Mouse (Mus musculus) midbrain, embryonic 16.5 days (tissue): ENCODE measurements around the gene Lypla2. TPM values are rescaled to one million over a fixed set of nuclear protein-coding genes. Genes with fewer than 3 reads are reported as not detected.

Experiments used
- ATAC-seq: fragments of 200-750 bp; cut with Nextera tagmentation; 2 replicates; pipeline ENCODE4 v1.8.0; 2017; ENCODE audit warnings: moderate TSS enrichment
- H3K27ac ChIP-seq: fragments of 300-500 bp; sonication (generic); 2 replicates; pipeline ENCODE4 v1.5.1; 2014; ENCODE audit warnings: mild to moderate bottlenecking, low read length, mixed read lengths
- H3K27me3 ChIP-seq: fragments of 300-500 bp; sonication (generic); 2 replicates; pipeline ENCODE4 v1.6.1; 2014; ENCODE audit warnings: low read depth, low read length, mixed read lengths; ENCODE audit not compliant: control insufficient read depth, insufficient read depth
- H3K36me3 ChIP-seq: fragments of 300-500 bp; sonication (generic); 2 replicates; pipeline ENCODE4 v1.6.1; 2014; ENCODE audit warnings: mild to moderate bottlenecking, low read length, moderate library complexity, mixed read lengths; ENCODE audit not compliant: control insufficient read depth, insufficient read depth
- H3K4me1 ChIP-seq: fragments of 300-500 bp; sonication (generic); 2 replicates; pipeline ENCODE4 v1.6.1; 2014; ENCODE audit warnings: mild to moderate bottlenecking, low read length, mixed read lengths; ENCODE audit not compliant: control insufficient read depth, insufficient read depth
- H3K4me2 ChIP-seq: fragments of 300-500 bp; sonication (generic); 2 replicates; pipeline ENCODE4 v1.6.1; 2014; ENCODE audit warnings: mild to moderate bottlenecking, low read length, mixed read lengths
- H3K4me3 ChIP-seq: fragments of 300-500 bp; sonication (generic); 2 replicates; pipeline ENCODE4 v1.5.1; 2014; ENCODE audit warnings: low read depth, mild to moderate bottlenecking, low read length, moderate library complexity, mixed read lengths
- H3K9ac ChIP-seq: fragments of 300-500 bp; sonication (generic); 2 replicates; pipeline ENCODE4 v1.6.1; 2014; ENCODE audit warnings: low read depth, low read length, mixed read lengths
- H3K9me3 ChIP-seq: fragments of 300-500 bp; sonication (generic); replicated peaks from 2 replicates; pipeline ENCODE4 v1.6.1; 2014; ENCODE audit warnings: mild to moderate bottlenecking, low read length, mixed read lengths; ENCODE audit not compliant: control insufficient read depth, poor library complexity, severe bottlenecking
- WGBS: fragments of 180-500 bp; shearing (Covaris S2); extraction: QIAGEN DNeasy Blood & Tissue Kit; methylation state at CpG from one replicate; pipeline ENCODE4 v1.1.7; 2014; 5-methylcytosine and 5-hydroxymethylcytosine counted together
- polyA plus RNA-seq: library from polyadenylated mRNA; unstranded; fragments of >200 nt; fragmentation: Nextera tagmentation; extraction: Ambion mirVana; gene quantifications from 2 replicates; pipeline ENCODE4 v1.2.1, GENCODE M21; 2015

Gene Lypla2
- polyA plus RNA-seq, 1 experiment from 2014 or later: 230 TPM

DNA sequence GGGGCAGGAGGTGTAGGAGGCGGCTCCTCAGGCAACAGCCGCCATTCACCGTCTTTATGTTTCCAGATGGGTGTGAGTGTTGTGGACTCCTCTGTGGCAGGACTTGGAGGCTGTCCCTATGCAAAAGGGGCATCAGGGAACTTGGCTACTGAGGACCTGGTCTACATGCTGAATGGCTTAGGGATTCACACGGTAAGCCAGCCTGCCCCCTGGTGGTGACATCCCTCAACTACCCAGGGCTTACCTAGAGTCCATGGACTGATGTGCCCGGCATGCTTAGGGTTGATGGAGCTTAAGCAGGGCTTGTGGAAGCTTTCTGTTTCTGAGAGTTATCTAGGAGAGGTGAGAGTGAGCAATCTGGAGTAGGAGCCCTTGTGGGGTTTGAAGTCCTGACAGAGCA lies 11.7 kb downstream of the Lypla2 start:
- H3K27me3 ChIP-seq: no peaks in the 10 kb centered on the region
- no peak overlapping the region for H3K9ac ChIP-seq
- no peaks in the 10 kb centered on the region for H3K9me3 ChIP-seq
- no peak for ATAC-seq
- H3K4me3 ChIP-seq: no peak overlapping the region
- peaks cover 15% of the 10 kb centered on the region for H3K36me3 ChIP-seq
- H3K27ac ChIP-seq: no peak overlapping the region
- H3K4me1 ChIP-seq: peaks cover 16% of the 10 kb centered on the region
- 23% methylated on average over 5 of the region's 5 CpGs for WGBS
- H3K4me2 ChIP-seq: no peak overlapping the region

DNA sequence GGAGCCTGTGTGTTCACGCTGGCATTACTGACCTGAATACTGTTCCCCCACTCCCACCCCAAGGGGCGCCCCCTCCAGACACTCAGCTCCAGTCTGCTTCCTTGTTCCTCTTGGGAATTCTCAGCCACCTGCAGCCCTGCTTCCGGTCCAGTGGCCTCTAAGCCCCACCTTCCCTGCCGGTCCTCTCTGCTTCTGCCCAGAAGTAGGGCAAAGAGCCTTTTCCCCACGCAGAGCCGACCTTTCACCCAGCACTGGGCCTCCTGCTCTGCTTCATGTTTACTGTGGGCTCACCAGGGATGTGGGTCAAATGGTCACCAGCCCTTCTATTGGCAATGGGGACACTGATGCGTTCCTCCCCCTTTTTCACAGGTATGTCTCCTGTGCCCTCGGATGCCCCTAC lies 14.1 kb downstream of the Lypla2 start:
- H3K27me3 ChIP-seq: no peaks in the 10 kb centered on the region
- H3K4me2 ChIP-seq: no peak overlapping the region
- ATAC-seq: no peak
- peaks cover 21% of the 10 kb centered on the region for H3K36me3 ChIP-seq
- peaks cover 6% of the 10 kb centered on the region for H3K4me1 ChIP-seq
- H3K9ac ChIP-seq: no peak overlapping the region
- 65% methylated on average over 8 of the region's 8 CpGs for WGBS
- H3K27ac ChIP-seq: no peak overlapping the region
- no peak overlapping the region for H3K4me3 ChIP-seq
- no peaks in the 10 kb centered on the region for H3K9me3 ChIP-seq

DNA sequence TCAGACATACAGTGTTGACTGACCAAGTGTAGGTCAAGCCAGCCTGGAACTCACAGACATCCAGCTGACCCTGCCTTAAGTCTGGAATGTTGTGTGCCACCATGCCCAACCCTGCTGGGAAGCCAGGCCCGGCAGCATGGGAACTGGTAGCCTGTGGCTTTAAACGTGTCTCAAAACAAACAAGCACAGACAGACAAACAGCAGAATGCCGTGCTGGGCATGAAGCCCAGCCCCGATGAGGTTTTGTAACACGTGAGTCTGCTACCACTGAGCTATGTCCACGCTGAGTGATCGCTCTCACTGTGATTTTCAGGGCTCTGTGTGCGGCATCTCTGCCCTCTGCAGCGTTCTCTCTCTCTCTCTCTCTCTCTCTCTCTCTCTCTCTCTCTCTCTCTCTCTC lies 16.5 kb downstream of the Lypla2 start:
- 85% methylated on average over 8 of the region's 9 CpGs for WGBS
- no peak for ATAC-seq

DNA sequence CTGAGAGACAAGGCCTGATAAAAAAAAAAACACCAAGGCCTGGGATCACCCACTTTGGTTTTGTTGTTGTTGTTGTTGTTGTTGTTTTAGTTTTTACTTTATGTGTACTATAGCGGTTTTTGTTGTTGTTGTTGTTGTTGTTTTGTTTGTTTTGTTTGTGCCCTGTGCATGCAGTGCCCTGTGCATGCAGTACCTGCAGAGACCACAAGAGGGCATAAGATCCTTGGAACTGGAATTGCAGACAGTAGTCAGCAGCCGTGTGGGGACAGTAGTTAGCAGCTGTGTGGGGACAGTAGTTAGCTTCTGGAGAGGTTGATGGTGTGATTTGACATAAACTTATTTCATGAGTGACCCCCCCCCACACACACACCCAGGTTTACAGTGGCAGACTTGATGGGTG lies 18.2 kb downstream of the Lypla2 start:
- ATAC-seq: 0 out of 2 replicates have a peak, but pooled peaks have one; percentile 29
- 5% methylated on average over 2 of the region's 2 CpGs for WGBS
- no peak overlapping the region for H3K27ac ChIP-seq
- H3K9ac ChIP-seq: no peak overlapping the region
- no peaks in the 10 kb centered on the region for H3K27me3 ChIP-seq
- H3K4me1 ChIP-seq: no peaks in the 10 kb centered on the region
- peaks cover 26% of the 10 kb centered on the region for H3K36me3 ChIP-seq
- H3K4me2 ChIP-seq: no peak overlapping the region
- H3K4me3 ChIP-seq: no peak overlapping the region
- H3K9me3 ChIP-seq: no peaks in the 10 kb centered on the region

More for the DNA sequence above, 16.5 kb downstream of the Lypla2 start:
- H3K4me2 ChIP-seq: no peak overlapping the region
- no peaks in the 10 kb centered on the region for H3K27me3 ChIP-seq
- no peak overlapping the region for H3K9ac ChIP-seq
- H3K4me3 ChIP-seq: no peak overlapping the region
- H3K4me1 ChIP-seq: no peaks in the 10 kb centered on the region
- peaks cover 33% of the 10 kb centered on the region for H3K36me3 ChIP-seq
- H3K9me3 ChIP-seq: no peaks in the 10 kb centered on the region
- H3K27ac ChIP-seq: no peak overlapping the region

DNA sequence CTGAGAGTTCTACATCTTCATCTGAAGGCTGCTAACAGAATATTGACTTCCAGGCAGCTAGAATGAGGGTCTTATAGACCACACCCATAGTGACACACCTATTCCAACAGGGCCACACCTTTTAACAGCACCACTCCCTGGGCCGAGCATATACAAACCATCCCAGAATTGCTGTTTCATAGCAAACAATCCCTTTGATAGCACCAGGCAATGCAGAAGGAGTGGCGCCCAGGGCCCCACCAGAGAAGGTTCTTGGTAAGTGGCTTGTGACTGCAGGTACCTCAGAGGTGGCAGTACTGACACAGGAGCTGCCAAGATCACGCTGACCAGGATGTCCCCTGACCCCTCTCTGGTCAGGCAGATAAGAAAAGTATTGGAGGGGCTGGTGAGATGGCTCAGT lies 19.2 kb downstream of the Lypla2 start:
- no peak overlapping the region for H3K9ac ChIP-seq
- 89% methylated on average over 3 of the region's 3 CpGs for WGBS
- peaks cover 24% of the 10 kb centered on the region for H3K36me3 ChIP-seq
- H3K4me3 ChIP-seq: no peak overlapping the region
- peaks cover 5% of the 10 kb centered on the region for H3K4me1 ChIP-seq
- H3K27ac ChIP-seq: no peak overlapping the region
- no peaks in the 10 kb centered on the region for H3K27me3 ChIP-seq
- H3K9me3 ChIP-seq: no peaks in the 10 kb centered on the region
- no peak overlapping the region for H3K4me2 ChIP-seq
- no peak for ATAC-seq

DNA sequence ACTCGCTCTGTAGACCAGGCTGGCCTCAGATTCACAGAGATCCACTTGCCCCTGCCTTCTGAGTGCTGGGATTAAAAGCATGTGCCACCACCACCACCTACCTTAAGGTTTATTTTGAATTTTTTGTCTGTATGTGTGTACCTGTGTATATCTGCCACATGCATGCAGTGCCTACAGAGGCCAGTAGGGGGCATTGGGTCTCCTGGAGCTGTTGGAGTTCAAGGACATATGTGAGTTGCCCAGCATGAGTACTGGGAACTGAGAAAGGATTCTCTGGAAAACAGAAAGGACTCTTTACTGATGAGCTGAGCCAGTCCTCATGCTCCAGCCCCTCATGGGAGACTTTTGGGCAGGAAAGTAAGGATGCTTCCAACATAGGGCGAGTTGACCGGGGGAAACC lies 20.9 kb downstream of the Lypla2 start:
- H3K9me3 ChIP-seq: no peaks in the 10 kb centered on the region
- no peak for ATAC-seq
- no peak overlapping the region for H3K4me2 ChIP-seq
- peaks cover 12% of the 10 kb centered on the region for H3K4me1 ChIP-seq
- 96% methylated on average over 3 of the region's 3 CpGs for WGBS
- H3K4me3 ChIP-seq: no peak overlapping the region
- no peaks in the 10 kb centered on the region for H3K27me3 ChIP-seq
- H3K27ac ChIP-seq: no peak overlapping the region
- no peak overlapping the region for H3K9ac ChIP-seq
- peaks cover 21% of the 10 kb centered on the region for H3K36me3 ChIP-seq

DNA sequence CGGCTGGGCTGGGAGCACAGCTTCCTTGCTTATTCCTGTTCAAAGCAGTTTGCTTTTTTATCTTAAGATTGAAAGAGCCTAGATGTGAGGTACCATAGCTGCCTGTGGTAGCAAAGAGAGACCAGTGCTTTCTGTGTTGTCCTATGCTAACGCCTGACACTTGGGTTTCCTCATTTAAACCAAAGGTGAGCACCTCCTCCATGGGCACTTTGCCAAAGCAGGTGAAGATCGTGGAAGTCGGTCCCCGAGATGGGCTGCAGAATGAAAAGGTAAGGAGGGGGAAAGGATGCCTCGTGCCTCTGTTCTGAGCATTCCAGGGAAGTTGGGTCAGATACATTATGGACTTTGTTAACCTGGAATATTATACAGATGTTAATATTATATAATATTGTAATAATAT lies 22.1 kb downstream of the Lypla2 start:
- WGBS: 88% methylated on average over 6 of the region's 6 CpGs
- Histone ChIP-seq H3K4me3 (no peak overlapping the region), H3K27me3 (no peaks in the 10 kb centered on the region), H3K36me3 (peaks cover 15% of the 10 kb centered on the region), H3K9me3 (no peaks in the 10 kb centered on the region), H3K27ac (no peak overlapping the region), H3K4me2 (no peak overlapping the region), H3K9ac (no peak overlapping the region), H3K4me1 (peaks cover 16% of the 10 kb centered on the region)
- ATAC-seq: no peak

DNA sequence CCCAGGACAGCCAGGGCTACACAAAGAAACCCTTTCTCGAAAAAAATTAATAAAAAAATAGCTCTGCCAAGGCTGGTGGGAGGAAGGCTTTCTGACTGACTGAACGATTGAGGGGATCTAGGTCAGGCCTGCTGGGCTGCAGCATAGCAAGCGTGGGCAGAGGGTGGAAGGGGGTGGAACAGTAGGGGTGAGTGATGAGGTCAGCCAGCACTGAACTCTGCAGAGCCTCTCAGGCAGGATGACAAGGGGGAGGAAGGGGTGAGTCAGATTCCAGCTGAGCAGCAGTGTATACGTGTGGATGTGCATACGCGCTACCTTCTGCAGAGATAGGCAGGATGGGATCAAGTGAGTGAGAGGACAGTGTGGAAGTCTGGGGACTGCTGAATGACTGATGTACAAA lies 22.5 kb downstream of the Lypla2 start:
- Histone ChIP-seq H3K4me1 (peaks cover 16% of the 10 kb centered on the region), H3K27ac (no peak overlapping the region), H3K4me2 (no peak overlapping the region), H3K36me3 (peaks cover 12% of the 10 kb centered on the region), H3K4me3 (no peak overlapping the region), H3K9ac (no peak overlapping the region), H3K27me3 (no peaks in the 10 kb centered on the region), H3K9me3 (no peaks in the 10 kb centered on the region)
- 73% methylated on average over 6 of the region's 6 CpGs for WGBS
- no peak for ATAC-seq

DNA sequence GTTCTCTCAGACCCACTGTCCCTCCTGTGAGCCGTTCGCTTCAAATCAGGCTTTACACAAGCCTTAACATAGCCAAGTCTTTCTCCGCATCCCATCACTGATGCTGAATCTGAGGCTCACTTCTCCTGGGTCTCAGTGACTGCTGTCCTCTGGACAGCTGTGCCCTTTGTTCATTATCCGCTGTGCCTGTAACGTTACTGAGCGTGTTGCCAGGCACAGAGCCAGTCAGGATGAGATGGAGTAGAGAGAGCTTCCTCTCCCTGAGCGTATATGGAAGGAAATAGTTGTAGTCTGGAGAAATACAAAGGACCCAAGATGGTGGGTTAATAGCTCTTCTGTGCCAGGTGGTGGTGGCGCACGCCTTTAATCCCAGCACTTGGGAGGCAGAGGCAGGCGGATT lies 23.0 kb downstream of the Lypla2 start:
- no peak overlapping the region for H3K27ac ChIP-seq
- H3K9ac ChIP-seq: no peak overlapping the region
- H3K4me2 ChIP-seq: no peak overlapping the region
- H3K36me3 ChIP-seq: peaks cover 12% of the 10 kb centered on the region
- ATAC-seq: no peak
- H3K27me3 ChIP-seq: no peaks in the 10 kb centered on the region
- no peak overlapping the region for H3K4me3 ChIP-seq
- 81% methylated on average over 10 of the region's 10 CpGs for WGBS
- peaks cover 16% of the 10 kb centered on the region for H3K4me1 ChIP-seq
- no peaks in the 10 kb centered on the region for H3K9me3 ChIP-seq

DNA sequence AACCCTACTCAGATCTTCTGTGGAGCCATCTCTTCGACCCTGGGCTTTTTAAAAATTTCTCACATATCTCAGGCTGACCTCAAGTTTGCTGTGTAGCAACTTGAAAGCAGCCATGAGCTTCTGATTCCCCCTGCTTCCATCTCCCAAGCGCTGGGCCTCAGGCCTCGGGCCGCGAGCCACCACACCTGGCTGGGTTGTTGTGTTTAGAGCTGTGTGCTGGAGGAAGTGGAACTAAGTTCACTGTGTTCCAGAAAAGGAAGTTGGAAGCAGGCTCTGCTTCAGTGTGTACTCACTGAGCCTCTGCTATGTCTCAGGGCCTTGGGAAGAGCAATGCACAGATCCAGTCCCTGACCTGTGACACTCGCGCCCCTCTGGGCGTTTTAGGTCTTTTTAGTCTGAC lies 24.3 kb downstream of the Lypla2 start:
- ATAC-seq: no peak
- H3K9me3 ChIP-seq: no peaks in the 10 kb centered on the region
- no peak overlapping the region for H3K4me2 ChIP-seq
- H3K27ac ChIP-seq: no peak overlapping the region
- H3K4me1 ChIP-seq: peaks cover 16% of the 10 kb centered on the region
- no peaks in the 10 kb centered on the region for H3K27me3 ChIP-seq
- peaks cover 10% of the 10 kb centered on the region for H3K36me3 ChIP-seq
- H3K4me3 ChIP-seq: no peak overlapping the region
- WGBS: 93% methylated on average over 8 of the region's 8 CpGs
- peak overlapping the region; percentile 34; the same call in 1 of the 2 replicates for H3K9ac ChIP-seq
